Mouse (Mus musculus): ENCODE results near the gene Dync1h1.

GRCm38 (mm10) chr12:110610713-110611112 is 9.5 kb downstream of the Dync1h1 start:
- TF ChIP-seq CTCF (conservative IDR thresholded peaks at IDR 0.05; ENCODE audit: insufficient read depth, insufficient read length, low read depth, low read length) = no peak
- no peak for TF ChIP-seq POLR2A (IDR thresholded peaks at IDR 0.05; ENCODE audit: low read depth, low read length)
